Mouse (Mus musculus) fat pad, adult 2 months (tissue): ENCODE results near the gene Zbtb20.

ENCODE experiments used
- DNase-seq: peaks from one replicate; pipeline ENCODE4 v3.0.0-alpha.2; 2011; ENCODE audit warnings: low read depth, low spot score; ENCODE audit errors: extremely low read depth

The Zbtb20 gene

DNA sequence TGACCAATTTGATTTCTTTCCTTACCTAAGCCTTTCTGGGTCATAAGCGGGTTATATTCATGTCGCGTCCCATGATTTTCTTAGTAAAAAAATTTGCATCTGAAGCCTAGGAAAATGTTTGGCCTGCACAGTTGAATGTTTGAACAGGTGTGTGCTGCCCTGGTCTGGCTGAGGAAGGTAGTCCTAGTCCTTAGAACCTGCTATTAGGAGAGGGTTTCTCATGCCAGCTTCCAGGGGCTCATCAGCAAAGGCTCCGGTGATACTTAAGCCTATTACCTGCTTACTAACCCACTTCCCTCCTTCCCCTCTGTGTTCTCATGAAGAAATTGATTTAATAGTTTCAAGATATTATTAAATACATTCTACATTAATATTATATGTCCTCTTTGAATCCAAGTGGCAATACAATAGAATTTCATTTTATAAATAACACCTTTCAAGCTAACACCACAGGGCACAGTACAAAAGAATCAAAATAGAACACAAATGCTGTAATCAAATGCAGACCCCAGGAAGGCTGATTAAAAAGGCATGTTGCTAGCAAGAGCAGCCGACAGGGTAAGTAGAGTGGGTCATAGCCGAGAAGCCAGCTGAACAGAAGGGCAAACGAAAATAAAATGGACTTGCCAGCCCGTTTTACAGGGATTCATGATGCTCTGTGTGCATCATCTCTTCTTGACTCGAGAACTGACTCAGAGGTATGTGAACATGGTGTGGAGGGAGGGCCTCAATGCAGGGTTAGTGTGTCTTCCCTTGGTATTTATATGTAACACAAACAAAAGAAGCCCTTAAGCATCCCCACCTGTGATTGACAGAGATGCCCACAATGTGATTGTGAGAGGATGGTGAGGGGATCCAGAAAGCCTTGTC, 480.3 kb downstream of the Zbtb20 start:
- no peak for DNase-seq

DNA sequence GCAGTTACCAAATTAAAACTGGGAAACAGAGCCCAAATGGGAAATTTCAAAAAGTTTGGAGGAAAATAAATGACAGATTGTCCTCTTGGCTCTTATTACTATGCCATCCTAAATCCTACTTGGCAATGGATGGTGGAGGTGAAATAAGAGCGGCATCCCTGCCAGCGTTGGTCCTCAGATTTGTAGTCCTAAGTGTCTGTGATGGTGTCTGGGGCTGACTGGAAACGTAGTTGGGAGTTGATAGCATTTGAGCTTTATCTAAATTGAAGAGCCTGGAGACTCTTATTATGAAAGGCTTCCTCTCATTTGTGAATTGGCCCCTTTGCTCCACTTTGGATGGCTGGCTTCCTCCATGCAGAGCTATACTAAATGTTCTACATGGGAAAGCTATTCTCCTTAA, 483.9 kb downstream of the Zbtb20 start:
- no peak for DNase-seq

DNA sequence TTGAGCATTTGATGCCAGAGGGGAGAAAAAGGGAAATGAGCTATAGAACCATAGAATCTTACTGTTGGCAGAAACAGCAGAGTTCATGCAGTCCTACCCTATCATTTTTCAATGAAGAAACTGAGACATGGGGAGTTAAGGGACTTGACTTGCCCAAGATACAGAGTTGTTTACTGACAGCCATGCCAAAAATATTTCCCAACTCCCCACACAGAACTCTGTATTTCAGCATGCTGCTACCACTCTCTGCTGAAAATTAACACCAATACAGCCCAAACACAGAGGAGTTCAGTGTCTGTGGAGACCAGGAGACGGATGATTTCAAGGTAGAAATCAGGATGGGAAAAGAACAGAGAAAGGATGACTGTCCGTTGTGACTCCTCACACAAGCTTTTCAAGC, 484.4 kb downstream of the Zbtb20 start:
- no peak for DNase-seq

DNA sequence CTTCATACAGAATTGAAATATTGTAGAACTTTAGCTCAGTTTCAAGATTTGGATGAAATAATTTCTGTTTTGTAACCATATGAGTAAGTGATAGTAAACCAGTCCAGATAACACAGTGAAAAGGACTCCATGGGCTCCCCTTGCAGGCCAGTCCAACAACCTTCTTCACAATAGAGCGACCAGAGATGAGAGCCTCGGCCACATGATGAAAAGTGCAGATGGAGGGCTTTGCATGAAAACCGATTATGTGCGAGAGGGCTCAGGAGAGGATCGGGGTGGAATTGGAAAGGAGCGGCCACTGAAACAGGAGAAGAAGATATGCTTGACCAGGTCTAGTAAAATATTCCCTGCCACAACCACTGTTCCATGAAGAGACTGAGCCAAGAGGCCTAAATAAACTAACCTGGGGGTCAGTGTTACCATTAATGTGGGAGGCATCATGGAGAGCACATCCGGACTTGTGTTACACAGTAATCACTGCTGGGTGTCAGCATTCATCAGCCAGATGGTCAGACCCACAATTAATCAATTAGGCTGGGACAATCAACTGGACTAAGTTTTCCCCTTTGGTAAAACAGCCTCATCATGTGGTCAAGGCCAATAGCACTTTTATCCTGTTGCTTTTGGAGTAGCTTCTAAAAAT, 485.3 kb downstream of the Zbtb20 start:
- no peak for DNase-seq

DNA sequence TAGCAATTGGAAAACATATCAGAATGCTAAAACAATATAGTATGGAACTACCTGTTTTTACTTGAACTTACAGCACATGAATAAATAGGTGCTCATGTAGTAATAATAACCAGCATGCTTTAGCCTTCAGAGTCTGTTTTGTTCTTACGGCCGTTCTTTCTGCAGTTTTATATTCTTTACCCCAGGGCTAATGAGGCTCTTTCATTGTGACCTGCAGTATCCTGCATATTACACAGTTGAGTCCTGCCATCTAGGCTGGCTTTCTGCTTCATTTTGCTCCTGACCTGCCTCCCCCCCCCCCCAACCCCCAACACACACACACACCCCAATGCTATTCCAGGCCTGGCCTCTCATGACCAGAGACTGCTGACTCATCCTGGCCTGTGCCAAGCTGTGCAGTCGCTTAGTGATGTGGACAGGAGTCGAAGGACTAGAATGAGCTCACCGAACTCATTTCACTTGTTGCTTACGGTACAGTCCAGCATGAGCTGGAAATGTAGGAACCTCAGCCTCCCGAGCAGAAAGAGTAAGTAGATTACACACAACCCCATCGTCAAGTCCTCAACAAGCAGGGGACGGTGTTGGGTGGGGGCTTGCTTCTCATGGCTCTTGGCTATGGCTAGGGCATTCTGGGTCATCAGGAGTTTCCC, 487.1 kb downstream of the Zbtb20 start:
- no peak for DNase-seq

DNA sequence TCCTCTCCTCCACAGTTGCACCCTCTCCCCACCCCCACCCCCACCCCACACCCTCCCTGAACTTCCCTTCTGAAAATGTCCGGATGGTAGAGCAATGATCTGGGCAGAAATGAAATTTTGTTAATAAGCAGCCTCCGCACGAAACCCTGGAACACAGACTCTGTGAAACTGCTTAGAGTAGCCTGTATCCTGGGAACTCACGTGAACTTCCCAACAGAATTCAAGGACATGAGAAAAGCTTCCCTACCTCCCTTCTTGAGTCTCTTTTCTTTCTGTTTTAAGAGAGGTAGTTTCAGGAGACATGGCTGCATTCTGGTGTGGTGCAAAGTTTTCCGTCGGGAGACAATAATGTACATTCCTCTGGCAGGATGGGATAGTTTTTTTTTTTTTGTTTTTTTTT, 487.6 kb downstream of the Zbtb20 start:
- no peak for DNase-seq

DNA sequence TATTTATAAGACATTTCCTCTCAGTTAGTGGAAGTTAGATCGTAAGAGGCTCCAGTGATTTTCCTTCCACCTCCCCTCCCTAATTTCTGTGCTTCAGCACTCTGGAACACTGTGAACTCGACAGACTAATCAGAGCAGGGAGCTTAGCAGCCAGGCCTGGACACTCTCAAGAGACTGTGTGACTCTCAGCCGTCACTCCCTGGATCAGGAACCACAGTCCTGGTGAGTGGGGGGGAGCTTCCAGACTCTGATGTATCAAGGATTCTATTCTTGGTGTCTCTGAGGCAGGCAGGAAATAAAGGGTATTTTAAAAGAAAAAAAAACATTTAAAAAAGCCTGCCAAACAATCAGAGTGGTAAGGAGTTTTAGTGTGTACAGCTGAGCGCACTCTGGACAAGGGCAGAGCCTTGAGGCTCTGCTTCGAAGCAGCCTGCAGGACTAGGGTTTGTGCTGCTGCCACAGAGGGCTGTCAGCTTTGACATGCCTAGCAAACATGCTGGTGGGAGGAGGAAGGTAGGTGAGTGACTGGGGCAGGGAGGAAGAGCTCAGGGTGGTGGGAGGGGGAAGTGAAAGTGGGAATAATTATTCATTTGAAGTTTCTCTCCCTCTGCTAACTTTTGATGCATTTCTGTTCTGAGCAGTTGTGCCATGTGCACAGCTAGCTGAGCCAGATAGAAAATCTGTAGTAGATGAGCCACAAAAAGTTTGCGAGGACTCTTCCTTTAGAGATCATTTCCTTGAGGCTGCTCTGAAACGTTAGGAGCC, 488.3 kb downstream of the Zbtb20 start:
- no peak for DNase-seq

DNA sequence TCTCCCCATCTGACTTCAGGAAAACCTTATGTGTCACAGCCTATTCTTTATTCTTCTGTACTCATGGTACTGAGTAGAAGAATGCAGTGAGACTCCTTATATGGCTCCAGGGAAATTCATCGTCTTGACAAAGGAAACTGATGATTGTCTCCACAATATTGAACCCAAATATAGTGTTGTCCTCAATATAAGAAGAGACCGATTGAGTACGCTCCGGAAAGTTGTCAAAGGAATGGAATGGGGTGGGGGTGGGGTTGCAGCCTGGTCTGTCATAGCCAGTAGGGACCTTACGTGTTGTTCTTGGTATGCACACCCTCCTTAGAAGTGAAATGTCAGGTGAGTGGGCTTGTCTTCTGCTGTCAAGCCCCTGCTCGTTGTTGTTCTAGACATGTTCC, 488.8 kb downstream of the Zbtb20 start:
- no peak for DNase-seq

DNA sequence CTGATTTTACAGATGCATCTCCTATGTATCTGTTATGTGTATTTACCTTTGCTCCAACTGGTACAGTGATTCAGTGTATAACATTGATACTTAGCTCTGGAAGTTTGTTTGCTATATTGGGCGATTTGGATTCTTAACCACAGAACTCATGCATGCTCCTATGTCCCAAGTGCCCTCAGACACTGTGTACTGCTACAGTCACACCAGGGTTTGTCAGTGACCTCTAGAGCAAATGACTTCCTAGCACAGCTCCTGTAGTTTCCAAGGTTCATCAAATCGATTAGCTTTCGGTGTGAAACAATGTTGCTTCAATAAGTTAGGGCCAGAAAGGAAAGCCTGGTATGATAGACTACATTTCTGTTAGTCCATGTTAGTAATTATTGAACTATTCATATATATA, 489.6 kb downstream of the Zbtb20 start:
- DNase-seq = no peak

DNA sequence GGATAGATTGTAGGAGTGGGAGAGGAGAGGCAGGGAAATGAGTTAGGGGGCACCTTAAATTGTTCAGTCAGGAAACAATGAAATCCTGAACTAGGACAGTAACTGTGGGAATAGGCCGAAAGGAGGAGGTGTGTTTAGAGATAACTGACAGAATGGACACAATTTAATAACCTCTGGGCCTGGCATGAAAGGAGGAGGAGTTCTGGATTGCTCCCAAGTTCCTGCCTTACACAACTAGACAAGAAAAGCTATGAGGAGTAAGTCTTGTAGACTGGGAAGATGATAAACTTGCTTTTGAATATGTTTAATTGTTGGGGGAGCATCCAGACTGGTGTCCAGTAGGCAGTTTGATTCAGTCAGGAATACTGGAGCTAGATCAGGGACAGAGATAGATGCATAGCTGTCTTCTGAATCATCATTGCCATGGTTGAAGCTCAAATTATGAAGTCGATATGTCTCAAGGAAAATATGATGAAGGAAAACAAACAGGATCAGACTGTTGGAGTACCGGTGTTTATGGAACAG, 494.9 kb downstream of the Zbtb20 start:
- DNase-seq = no peak

DNA sequence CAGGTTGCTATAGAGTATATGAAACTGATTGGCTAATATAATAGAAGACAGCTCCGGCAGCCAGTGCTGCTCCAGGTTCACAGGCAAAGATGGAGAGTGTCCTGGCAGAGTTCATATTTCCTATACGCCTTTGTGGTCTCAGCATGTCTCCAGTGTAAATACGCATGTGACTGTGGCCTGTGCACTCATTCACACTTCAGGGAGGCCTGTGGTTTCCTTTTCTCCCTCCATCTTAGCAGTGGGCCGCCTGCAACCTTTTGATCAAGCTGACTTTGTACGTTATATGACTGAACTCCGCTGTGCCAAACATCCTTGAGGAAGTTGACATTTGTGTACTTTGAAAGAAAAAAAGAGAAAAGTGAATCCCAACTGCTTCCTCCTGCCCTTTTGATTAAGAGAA, 501.1 kb downstream of the Zbtb20 start:
- no peak for DNase-seq

DNA sequence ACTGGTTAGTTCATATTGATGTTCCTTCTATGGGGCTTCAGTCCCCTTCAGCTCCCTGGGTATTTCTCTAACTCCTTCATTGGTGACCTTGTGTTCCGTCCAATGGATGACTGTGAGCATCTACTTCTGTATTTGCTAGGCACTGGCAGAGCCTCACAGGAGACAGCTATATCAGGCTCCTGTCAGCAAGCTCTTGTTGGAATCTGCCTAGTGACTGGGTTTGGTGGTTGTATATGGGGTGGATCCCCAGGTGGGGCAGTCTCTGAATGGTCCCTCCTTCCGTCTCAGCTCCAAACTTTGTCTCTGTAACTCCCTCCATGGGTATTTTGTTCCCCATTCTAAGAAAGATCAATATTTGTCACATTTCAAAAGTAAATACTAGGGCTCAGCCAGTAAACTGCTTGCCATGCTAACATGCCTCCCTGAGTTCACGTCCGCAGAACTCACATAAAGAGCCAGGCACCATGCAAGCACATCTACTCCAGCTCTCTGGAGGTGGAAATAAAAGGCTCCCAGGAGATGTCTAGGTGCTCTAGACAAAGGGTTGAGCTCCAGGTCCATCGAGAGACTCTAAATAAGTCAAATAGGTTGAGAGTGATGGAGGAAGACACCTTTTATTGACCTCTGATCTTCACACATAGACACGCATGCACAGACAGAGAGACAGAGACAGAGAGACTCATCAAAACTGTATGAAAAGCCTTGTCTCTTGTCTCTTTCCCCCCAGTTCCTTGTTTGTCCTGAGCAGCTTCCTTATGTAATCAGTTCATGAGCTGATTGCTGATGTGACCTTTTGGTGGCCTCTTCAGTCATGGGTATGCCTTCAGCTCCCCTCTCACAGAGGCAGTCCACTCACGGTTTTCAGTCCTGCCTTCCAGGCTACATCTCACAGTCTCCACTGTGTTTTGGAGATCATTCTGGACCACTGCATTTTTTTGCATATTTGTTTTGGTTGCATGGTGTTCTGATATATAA, 504.0 kb downstream of the Zbtb20 start:
- no peak for DNase-seq

DNA sequence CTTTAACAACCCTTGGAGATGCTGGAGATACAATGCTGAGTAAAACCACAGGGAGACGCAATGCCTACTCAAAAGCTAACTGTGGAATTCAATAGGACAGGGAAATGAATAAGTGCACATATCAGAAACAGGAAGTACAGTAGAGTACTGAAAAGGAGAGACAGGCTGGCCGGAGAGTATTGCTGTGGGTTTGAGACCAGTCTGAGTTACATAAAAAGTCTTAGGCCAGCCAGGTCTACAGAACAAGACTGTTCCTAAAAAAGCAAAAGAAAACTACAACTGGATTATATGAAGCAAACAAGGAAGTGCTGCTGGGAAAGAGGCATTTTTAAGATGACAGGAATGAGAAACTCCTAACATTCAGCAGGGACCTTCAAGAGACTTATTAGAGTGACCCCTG, 505.5 kb downstream of the Zbtb20 start:
- no peak for DNase-seq

DNA sequence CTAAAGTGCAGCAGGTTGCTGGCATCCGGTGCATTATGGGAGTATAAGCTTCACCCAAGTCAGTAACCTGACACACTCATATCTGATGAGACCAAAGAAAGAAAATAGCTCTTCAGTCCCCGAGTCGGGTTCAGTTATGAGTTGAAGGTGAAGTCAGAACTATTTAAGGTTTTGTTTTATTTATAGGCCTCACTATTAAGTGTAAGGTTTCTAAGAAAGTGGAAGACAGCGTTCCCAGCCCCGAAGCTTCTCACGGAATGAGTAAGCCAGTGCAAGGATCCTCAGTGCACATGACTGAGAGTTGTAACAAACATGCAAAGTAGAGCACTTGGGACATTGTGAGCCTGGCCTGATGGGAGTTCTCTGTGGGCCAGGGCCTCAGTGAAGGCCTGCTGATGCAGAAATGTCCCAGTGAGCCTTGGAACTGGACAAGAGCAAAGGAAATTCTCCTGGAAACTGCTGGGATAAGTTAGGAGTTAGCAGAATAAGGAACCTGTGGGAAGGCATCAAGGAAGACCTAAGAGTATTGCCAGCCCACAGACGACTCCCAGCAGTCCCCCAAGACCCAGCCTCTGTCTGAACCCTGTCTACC, 507.6 kb downstream of the Zbtb20 start:
- DNase-seq = no peak

DNA sequence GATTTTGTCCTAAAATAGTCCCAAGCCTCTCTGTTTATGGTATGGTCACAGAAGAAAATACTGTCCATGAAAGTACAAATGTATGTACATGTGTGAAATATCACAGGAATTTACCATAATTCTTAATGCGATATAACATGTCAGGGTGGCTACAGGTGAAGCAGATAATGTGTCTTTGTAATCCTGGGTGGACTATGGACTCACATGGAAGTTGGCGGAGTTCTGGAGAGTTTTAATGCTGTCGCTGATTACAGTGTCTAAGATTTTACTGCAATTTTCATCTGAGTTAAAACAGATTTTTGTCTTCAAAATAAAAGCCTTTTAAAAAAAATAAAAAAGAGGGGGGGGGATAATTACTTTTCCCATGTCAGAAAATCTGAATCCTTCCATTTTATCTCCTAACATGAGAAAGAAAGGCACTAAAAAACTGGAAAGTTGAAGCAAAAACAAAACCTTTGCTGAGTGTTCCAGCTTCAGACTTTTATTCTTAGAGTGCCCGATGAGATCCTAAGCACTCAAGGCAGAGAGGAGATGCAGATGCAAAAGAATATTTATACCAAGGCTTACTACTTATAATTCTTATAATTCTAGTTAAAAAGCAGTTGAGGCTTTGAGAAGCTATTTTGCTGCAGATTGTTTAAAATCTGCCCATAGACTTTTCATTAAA, 509.4 kb downstream of the Zbtb20 start:
- no peak for DNase-seq

DNA sequence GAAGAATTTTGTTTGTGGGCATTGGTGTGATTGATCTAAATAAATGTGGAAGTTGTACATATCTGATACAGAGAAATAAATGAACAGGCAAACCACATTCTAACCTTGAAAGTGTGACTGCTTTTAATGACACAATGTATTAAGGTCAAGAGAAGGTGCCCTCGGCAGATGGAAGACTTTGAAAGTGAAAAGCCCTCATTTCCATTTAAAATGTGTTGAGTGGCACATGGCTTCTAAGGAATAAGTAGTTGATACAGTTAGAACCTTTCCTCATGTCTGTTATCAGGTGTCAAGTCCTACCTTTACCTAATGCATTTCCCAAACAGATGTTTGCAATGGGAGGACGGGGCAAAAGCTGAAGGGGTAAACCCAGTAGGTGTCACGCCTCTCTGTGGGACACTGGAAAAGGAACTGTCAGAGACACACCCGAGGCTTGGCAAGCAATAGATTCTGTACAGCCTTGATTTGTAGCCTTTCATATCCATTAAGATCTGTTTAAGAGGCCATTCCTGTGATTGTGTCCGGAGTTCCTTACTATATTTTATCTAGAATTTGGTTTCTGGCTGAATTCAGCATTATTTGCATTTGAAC, 510.0 kb downstream of the Zbtb20 start:
- no peak for DNase-seq

DNA sequence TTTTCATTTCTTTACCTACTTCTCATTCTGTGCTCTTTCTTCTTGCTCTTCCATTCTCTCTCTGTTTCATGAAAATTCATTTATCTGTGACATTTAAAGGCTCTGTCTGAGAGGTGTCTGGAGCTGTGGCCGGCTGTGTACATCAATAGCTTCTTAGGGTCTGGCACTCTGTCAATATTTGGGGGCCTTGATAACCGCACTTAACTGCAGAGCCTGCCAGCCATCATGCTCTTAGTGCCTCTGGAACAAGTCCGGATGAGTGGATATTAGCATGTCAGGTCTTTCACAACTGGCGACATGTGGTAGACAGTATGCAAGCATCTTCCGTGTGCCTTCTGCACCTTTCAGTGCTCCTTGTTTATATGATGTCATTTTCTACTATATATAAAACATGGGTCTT, 510.7 kb downstream of the Zbtb20 start:
- DNase-seq = no peak

DNA sequence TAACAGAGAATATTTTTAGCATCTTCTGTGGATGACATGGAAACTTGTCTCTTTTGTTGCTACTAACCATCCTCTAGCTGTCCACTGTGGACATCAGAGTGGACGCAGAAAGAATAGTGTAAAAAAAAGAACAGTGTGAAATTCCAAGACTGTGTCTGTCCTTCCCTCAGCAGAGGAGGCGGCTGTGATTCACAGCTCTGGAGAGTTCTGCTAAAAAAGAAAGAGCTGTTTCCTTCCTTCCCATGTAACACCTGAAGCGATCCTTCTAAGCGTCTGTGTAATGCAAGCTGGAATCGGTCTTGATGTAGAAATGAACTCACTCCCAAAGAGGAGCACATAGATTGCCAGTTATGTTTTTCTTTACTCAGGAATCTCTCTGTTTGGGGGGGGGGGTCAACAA, 512.7 kb downstream of the Zbtb20 start:
- DNase-seq = no peak

DNA sequence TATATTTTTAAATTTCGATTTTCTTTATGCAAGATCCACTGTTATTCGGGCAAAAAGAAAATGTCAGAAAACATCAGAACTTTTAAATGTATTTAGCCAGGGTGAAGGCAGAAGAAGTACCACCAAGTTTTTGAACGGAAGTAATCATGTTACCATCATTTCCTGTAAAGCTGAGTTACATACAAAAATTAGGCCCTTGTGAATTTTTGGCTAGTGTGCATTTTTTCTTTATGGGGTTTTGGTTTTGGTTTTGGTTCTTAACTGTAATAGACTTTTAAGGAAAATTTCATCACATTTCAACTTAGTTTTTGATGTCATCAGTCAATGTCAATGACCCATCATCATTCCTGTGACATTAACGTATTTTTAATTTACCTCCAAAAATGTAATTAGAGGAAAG, 514.7 kb downstream of the Zbtb20 start:
- DNase-seq = no peak
